14 mouse cellular contexts compared by ENCODE assay signal in genomic region chr16:32204902-32205301, GRCm38 (mm10). TPM values are rescaled to one million over a fixed set of nuclear protein-coding genes. Genes with fewer than 3 reads are reported as not detected.
DNase-seq lines count a peak whose midpoint lies in the region; ATAC-seq and TF ChIP-seq lines count a peak whose summit lies in the region.
"Had no signal": no experiment of that assay in that cellular context is flagged by ENCODE, and none has a peak within 500 bp of the region (broad histone marks: within the 10 kb centered on the region; RNA-seq: fewer than 3 reads in every experiment).

No protein-coding gene starts in this region.

- H3K27me3 ChIP-seq in intestine, postnatal 0 days (replicated peaks; ENCODE audit: control insufficient read depth, insufficient read depth, low read length): no peaks in the 10 kb centered on the region
- no peaks in the 10 kb centered on the region for H3K27me3 ChIP-seq in intestine, embryonic 15.5 days (replicated peaks)
- no peaks in the 10 kb centered on the region for H3K27me3 ChIP-seq in stomach, postnatal 0 days (ENCODE audit: control insufficient read depth, insufficient read depth, low read length)
- no peaks in the 10 kb centered on the region for H3K27me3 ChIP-seq in limb, embryonic 10.5 days (ENCODE audit: low read depth, poor library complexity, severe bottlenecking)
- H3K27me3 ChIP-seq: lung, embryonic 15.5 days; stomach, embryonic 15.5 days had no signal

- H3K4me2 ChIP-seq in intestine, postnatal 0 days (replicated peaks; ENCODE audit: low read depth): no peak overlapping the region
- H3K4me2 ChIP-seq in intestine, embryonic 15.5 days (replicated peaks): no peak overlapping the region
- H3K4me2 ChIP-seq in stomach, postnatal 0 days (replicated peaks; ENCODE audit: low read depth): no peak overlapping the region
- H3K4me2 ChIP-seq: hindbrain, embryonic 13.5 days; lung, embryonic 15.5 days; neural tube, embryonic 15.5 days; stomach, embryonic 15.5 days had no signal

- no peak for TF ChIP-seq EP300 in stomach, postnatal 0 days (optimal IDR thresholded peaks at IDR 0.05)

- H3K9me3 ChIP-seq in intestine, postnatal 0 days (ENCODE audit: control insufficient read depth): peaks cover 4% of the 10 kb centered on the region; the same call in 1 of the 2 replicates
- H3K9me3 ChIP-seq in intestine, embryonic 15.5 days: no peaks in the 10 kb centered on the region; the same call in 1 of the 2 replicates
- no peaks in the 10 kb centered on the region for H3K9me3 ChIP-seq in stomach, postnatal 0 days (ENCODE audit: control insufficient read depth, low read length)
- 0 out of 2 replicates have a peak, but pooled peaks cover 3% of the 10 kb centered on the region for H3K9me3 ChIP-seq in limb, embryonic 10.5 days (replicated peaks)
- H3K9me3 ChIP-seq: hindbrain, embryonic 13.5 days; lung, embryonic 15.5 days; neural tube, embryonic 15.5 days; stomach, embryonic 15.5 days had no signal

- no peak overlapping the region for H3K9ac ChIP-seq in intestine, postnatal 0 days (ENCODE audit: low read depth, low read length)
- H3K9ac ChIP-seq in intestine, embryonic 15.5 days: no peak overlapping the region
- no peak overlapping the region for H3K9ac ChIP-seq in stomach, postnatal 0 days (ENCODE audit: low read length)
- H3K9ac ChIP-seq: hindbrain, embryonic 13.5 days; lung, embryonic 15.5 days; neural tube, embryonic 15.5 days; stomach, embryonic 15.5 days had no signal

- no peak for ATAC-seq in intestine, postnatal 0 days
- ATAC-seq in intestine, embryonic 15.5 days: no peak
- ATAC-seq in stomach, postnatal 0 days (ENCODE audit: low FRiP score, low TSS enrichment): no peak

- H3K27ac ChIP-seq in intestine, postnatal 0 days (ENCODE audit: low read depth, low read length): no peak overlapping the region
- no peak overlapping the region for H3K27ac ChIP-seq in intestine, embryonic 15.5 days
- H3K27ac ChIP-seq in stomach, postnatal 0 days (replicated peaks): no peak overlapping the region
- no peak overlapping the region for H3K27ac ChIP-seq in limb, embryonic 10.5 days
- H3K27ac ChIP-seq: hindbrain, embryonic 13.5 days; lung, embryonic 15.5 days; neural tube, embryonic 15.5 days; stomach, embryonic 15.5 days had no signal

- no peaks in the 10 kb centered on the region for H3K36me3 ChIP-seq in intestine, postnatal 0 days (ENCODE audit: control insufficient read depth, insufficient read depth)
- H3K36me3 ChIP-seq in intestine, embryonic 15.5 days: no peaks in the 10 kb centered on the region
- H3K36me3 ChIP-seq in stomach, postnatal 0 days (ENCODE audit: control insufficient read depth, insufficient read depth, low read length): no peaks in the 10 kb centered on the region
- H3K36me3 ChIP-seq in limb, embryonic 10.5 days: no peaks in the 10 kb centered on the region
- H3K36me3 ChIP-seq: hindbrain, embryonic 13.5 days; lung, embryonic 15.5 days; neural tube, embryonic 15.5 days; stomach, embryonic 15.5 days had no signal

- H3K4me1 ChIP-seq in intestine, postnatal 0 days (replicated peaks; ENCODE audit: control insufficient read depth, insufficient read depth, low read length): no peaks in the 10 kb centered on the region
- H3K4me1 ChIP-seq in intestine, embryonic 15.5 days (replicated peaks): no peaks in the 10 kb centered on the region
- no peaks in the 10 kb centered on the region for H3K4me1 ChIP-seq in stomach, postnatal 0 days (replicated peaks; ENCODE audit: control insufficient read depth, insufficient read depth)
- H3K4me1 ChIP-seq in limb, embryonic 10.5 days: peaks cover 8% of the 10 kb centered on the region
- H3K4me1 ChIP-seq: lung, embryonic 15.5 days; neural tube, embryonic 15.5 days had no signal

- peak; percentile 13 for DNase-seq in thymus, postnatal 25 days
- no peak for DNase-seq in thymus, postnatal 14 days
- peak; percentile 58 for DNase-seq in adrenal gland, postnatal 14 days
- no peak for DNase-seq in stomach, postnatal 0 days (ENCODE audit: low spot score)
- no peak for DNase-seq in limb, embryonic 10.5 days (ENCODE audit: low spot score)
- DNase-seq: gastrocnemius, postnatal 10 days had no signal

- H3K4me3 ChIP-seq in intestine, postnatal 0 days (ENCODE audit: low read depth, low read length): no peak overlapping the region
- no peak overlapping the region for H3K4me3 ChIP-seq in intestine, embryonic 15.5 days (replicated peaks)
- H3K4me3 ChIP-seq in stomach, postnatal 0 days (ENCODE audit: low read depth, low read length): no peak overlapping the region
- no peak overlapping the region for H3K4me3 ChIP-seq in limb, embryonic 10.5 days
- H3K4me3 ChIP-seq: hindbrain, embryonic 13.5 days; lung, embryonic 15.5 days; neural tube, embryonic 15.5 days; stomach, embryonic 15.5 days had no signal

- WGBS in intestine, postnatal 0 days: 59% methylated on average over 3 of the region's 3 CpGs
- WGBS in intestine, embryonic 15.5 days: 60% methylated on average over 3 of the region's 3 CpGs
- WGBS in stomach, postnatal 0 days: 60% methylated on average over 3 of the region's 3 CpGs
- WGBS in limb, embryonic 10.5 days: 60% methylated on average over 3 of the region's 3 CpGs

- TF ChIP-seq CTCF in intestine, postnatal 0 days (IDR thresholded peaks at IDR 0.05; ENCODE audit: low read depth): peak; percentile 48
- peak; percentile 53 for TF ChIP-seq CTCF in stomach, postnatal 0 days (IDR thresholded peaks at IDR 0.05; ENCODE audit: low read depth)

RNA-seq across cellular contexts. Expression of gene Bex6, which starts 25.3 kb away (rescaled TPM):
- polyA plus RNA-seq in intestine, postnatal 0 days (2015; fragmentation: Nextera tagmentation; extraction: Ambion mirVana): 0.13 TPM in 1 of 2 replicates, not detected in the other
- 0.30 and 0.34 TPM in 2 replicates for polyA plus RNA-seq in intestine, embryonic 15.5 days (2015; fragmentation: Nextera tagmentation; extraction: Ambion mirVana)
- not detected in 2 replicates for total RNA-seq in adrenal gland, postnatal 14 days (2021)
- polyA plus RNA-seq in stomach, postnatal 0 days (2015; fragmentation: Nextera tagmentation; extraction: Ambion mirVana): not detected in 2 replicates
- polyA plus RNA-seq in limb, embryonic 10.5 days (2016; fragmentation: Nextera tagmentation; extraction: Ambion mirVana): 0.25 and 0.26 TPM in 2 replicates
- total RNA-seq: left cerebral cortex, adult 8-10 months; midbrain, postnatal 0 days had no signal
- polyA plus RNA-seq: hindbrain, embryonic 13.5 days; midbrain, postnatal 0 days; neural tube, embryonic 15.5 days had no signal

RNA-seq across cellular contexts. Expression of gene Nrros, which starts 39.5 kb away (rescaled TPM):
- 4.7 and 4.8 TPM in 2 replicates for polyA plus RNA-seq in intestine, postnatal 0 days (2015; fragmentation: Nextera tagmentation; extraction: Ambion mirVana)
- polyA plus RNA-seq in intestine, embryonic 15.5 days (2015; fragmentation: Nextera tagmentation; extraction: Ambion mirVana): 13.7 and 13.8 TPM in 2 replicates
- 8.0 and 17.4 TPM in 2 replicates for total RNA-seq in adrenal gland, postnatal 14 days (2021)
- 8.2 TPM in 2 replicates for polyA plus RNA-seq in stomach, postnatal 0 days (2015; fragmentation: Nextera tagmentation; extraction: Ambion mirVana)
- polyA plus RNA-seq in limb, embryonic 10.5 days (2016; fragmentation: Nextera tagmentation; extraction: Ambion mirVana): 7.5 and 9.7 TPM in 2 replicates

RNA-seq across cellular contexts. Expression of gene Fbxo45, which starts 42.1 kb away (rescaled TPM):
- 4.9 and 5.1 TPM in 2 replicates for polyA plus RNA-seq in intestine, postnatal 0 days (2015; fragmentation: Nextera tagmentation; extraction: Ambion mirVana)
- 11.4 and 11.5 TPM in 2 replicates for polyA plus RNA-seq in intestine, embryonic 15.5 days (2015; fragmentation: Nextera tagmentation; extraction: Ambion mirVana)
- 17.6 and 18.4 TPM in 2 replicates for total RNA-seq in adrenal gland, postnatal 14 days (2021)
- 11.7 and 11.8 TPM in 2 replicates for polyA plus RNA-seq in stomach, postnatal 0 days (2015; fragmentation: Nextera tagmentation; extraction: Ambion mirVana)
- 15.6 and 17.1 TPM in 2 replicates for polyA plus RNA-seq in limb, embryonic 10.5 days (2016; fragmentation: Nextera tagmentation; extraction: Ambion mirVana)

RNA-seq across cellular contexts. Expression of gene Wdr53, which starts 42.1 kb away (rescaled TPM):
- 10.7 and 11.8 TPM in 2 replicates for polyA plus RNA-seq in intestine, postnatal 0 days (2015; fragmentation: Nextera tagmentation; extraction: Ambion mirVana)
- 17.5 and 21.0 TPM in 2 replicates for polyA plus RNA-seq in intestine, embryonic 15.5 days (2015; fragmentation: Nextera tagmentation; extraction: Ambion mirVana)
- total RNA-seq in adrenal gland, postnatal 14 days (2021): 13.9 and 16.7 TPM in 2 replicates
- 17.7 and 22.3 TPM in 2 replicates for polyA plus RNA-seq in stomach, postnatal 0 days (2015; fragmentation: Nextera tagmentation; extraction: Ambion mirVana)
- polyA plus RNA-seq in limb, embryonic 10.5 days (2016; fragmentation: Nextera tagmentation; extraction: Ambion mirVana): 19.0 and 20.8 TPM in 2 replicates

Comparison
In these comparisons a context has a peak if more than half of its experiments do, and no peak if none do; other contexts are left out.
1. DNase-seq: peak in thymus, postnatal 25 days (single experiment) and adrenal gland, postnatal 14 days (single experiment); none in thymus, postnatal 14 days (single experiment), stomach, postnatal 0 days (single experiment) and limb, embryonic 10.5 days (single experiment).